Mouse (Mus musculus) heart, postnatal 0 days (tissue): Measurements from ENCODE around the gene Ldlrad3. TPM values are rescaled to one million over a fixed set of nuclear protein-coding genes. Genes with fewer than 3 reads are reported as not detected.

Experiments
- ATAC-seq: fragments of 200-750 bp; cut with Nextera tagmentation; 2 replicates; pipeline ENCODE4 v1.8.0; 2017; ENCODE audit warnings: low read depth, moderate number of reproducible peaks, moderate library complexity; ENCODE audit not compliant: insufficient read depth
- DNase-seq: peaks from one replicate; pipeline ENCODE4 v3.0.0-alpha.2; 2016; ENCODE audit warnings: low spot score
- H3K27ac ChIP-seq: fragments of 300-500 bp; sonication (generic); 2 replicates; pipeline ENCODE4 v1.5.1; 2014; ENCODE audit warnings: low read depth, mild to moderate bottlenecking
- H3K27me3 ChIP-seq: fragments of 300-500 bp; sonication (generic); 2 replicates; pipeline ENCODE4 v1.6.1; 2014; ENCODE audit warnings: low read length, mixed read lengths; ENCODE audit not compliant: control insufficient read depth, insufficient read depth
- H3K36me3 ChIP-seq: fragments of 300-500 bp; sonication (generic); replicated peaks from 2 replicates; pipeline ENCODE4 v1.6.1; 2014; ENCODE audit warnings: low read length, mixed read lengths; ENCODE audit not compliant: control insufficient read depth, insufficient read depth
- H3K4me1 ChIP-seq: fragments of 300-500 bp; sonication (generic); 2 replicates; pipeline ENCODE4 v1.6.1; 2014; ENCODE audit warnings: antibody characterized with exemption; ENCODE audit not compliant: control insufficient read depth, insufficient read depth
- H3K4me2 ChIP-seq: fragments of 300-500 bp; sonication (generic); 2 replicates; pipeline ENCODE4 v1.6.1; 2014; ENCODE audit warnings: low read depth, mild to moderate bottlenecking, low read length, moderate library complexity
- H3K4me3 ChIP-seq: fragments of 300-500 bp; sonication (generic); 2 replicates; pipeline ENCODE4 v1.5.1; 2014; ENCODE audit warnings: low read depth, low read length
- H3K9ac ChIP-seq: fragments of 300-500 bp; sonication (generic); replicated peaks from 2 replicates; pipeline ENCODE4 v1.6.1; 2014; ENCODE audit warnings: low read depth, low read length, mixed read lengths
- H3K9me3 ChIP-seq: fragments of 300-500 bp; sonication (generic); replicated peaks from 2 replicates; pipeline ENCODE4 v1.6.1; 2016; ENCODE audit warnings: low read length; ENCODE audit not compliant: control insufficient read depth
- CTCF ChIP-seq: IDR thresholded peaks from 2 replicates; pipeline ENCODE4 v1.5.1; 2016; ENCODE audit warnings: antibody characterized with exemption, control low read depth, low read depth
- EP300 ChIP-seq: IDR thresholded peaks from 2 replicates; pipeline ENCODE4 v1.6.1; 2016; ENCODE audit warnings: antibody characterized with exemption, low read depth
- WGBS: fragments of 180-500 bp; shearing (Covaris S2); extraction: QIAGEN DNeasy Blood & Tissue Kit; methylation state at CpG from one replicate; pipeline ENCODE4 v1.1.7; 2014; 5-methylcytosine and 5-hydroxymethylcytosine counted together
- polyA plus RNA-seq: library from polyadenylated mRNA; unstranded; fragments of >200 nt; fragmentation: Nextera tagmentation; extraction: Ambion mirVana; gene quantifications from 2 replicates; pipeline ENCODE4 v1.2.1, GENCODE M21; 2015
- total RNA-seq: library from RNA; depleted of rRNA; stranded (reverse); fragments of >200 nt; gene quantifications from 2 replicates; pipeline ENCODE4 v1.2.3, GENCODE M21; 2014; ENCODE audit warnings: low replicate concordance

Ldlrad3 gene
- total and polyA plus RNA-seq, 2 experiments from 2014 or later = 3.5 to 5.4 TPM

DNA sequence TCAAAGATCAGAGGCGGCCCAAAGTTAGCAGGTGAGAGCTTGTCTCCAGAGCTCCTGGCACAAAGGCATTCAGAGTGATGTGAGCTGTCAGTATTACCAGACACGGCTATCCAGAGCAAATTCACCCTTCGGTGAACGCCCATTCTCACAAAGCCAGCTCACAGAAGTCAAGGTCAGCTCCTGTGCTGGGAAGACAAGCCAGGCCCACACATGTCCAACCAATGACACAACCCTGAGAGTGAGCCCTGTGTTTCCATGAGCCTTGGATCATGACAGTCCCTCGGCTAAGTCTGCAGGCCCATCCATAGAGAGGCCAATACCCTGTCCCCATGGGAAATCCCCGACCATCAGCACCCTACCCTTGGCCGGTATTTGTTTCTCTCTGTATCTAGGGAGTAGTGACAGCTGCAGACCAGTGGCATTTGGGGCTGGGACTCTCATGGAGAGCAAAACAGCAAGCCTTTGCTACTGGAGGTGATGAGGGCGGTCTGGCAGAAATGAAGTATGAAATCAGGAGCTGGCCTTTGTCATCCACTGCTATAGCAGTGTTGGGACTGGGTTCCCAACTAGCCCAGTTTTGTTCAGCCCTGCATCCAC is 58.3 kb downstream of the Ldlrad3 start:
- Histone ChIP-seq H3K9ac (no peak overlapping the region), H3K27me3 (no peaks in the 10 kb centered on the region), H3K36me3 (no peaks in the 10 kb centered on the region), H3K27ac (no peak overlapping the region), H3K9me3 (no peaks in the 10 kb centered on the region), H3K4me2 (no peak overlapping the region), H3K4me1 (no peaks in the 10 kb centered on the region), H3K4me3 (no peak overlapping the region)
- DNase-seq = peak; percentile 8
- WGBS = 50% methylated on average over 8 of the region's 8 CpGs
- TF ChIP-seq CTCF (no peak), EP300 (no peak)
- peak; percentile 42; the same call in 1 of the 2 replicates for ATAC-seq

- WGBS = 81% methylated on average over 9 of the region's 9 CpGs
- Histone ChIP-seq H3K9me3 (no peaks in the 10 kb centered on the region), H3K27me3 (no peaks in the 10 kb centered on the region), H3K4me1 (no peaks in the 10 kb centered on the region), H3K36me3 (no peaks in the 10 kb centered on the region), H3K9ac (no peak overlapping the region), H3K4me2 (no peak overlapping the region), H3K4me3 (no peak overlapping the region), H3K27ac (no peak overlapping the region)
- no peak for ATAC-seq
- TF ChIP-seq EP300 (no peak), CTCF (no peak)
- DNase-seq = no peak
Observed at GRCm38 (mm10) chr2:102127221-102127620, 59.0 kb downstream of the Ldlrad3 start.

- no peak overlapping the region for H3K4me3 ChIP-seq
Observed at GRCm38 (mm10) chr2:102126076-102126475, 60.1 kb downstream of the Ldlrad3 start.

GRCm38 (mm10) chr2:102125042-102125441 is 61.1 kb downstream of the Ldlrad3 start:
- Histone ChIP-seq H3K9me3 (no peaks in the 10 kb centered on the region), H3K4me3 (no peak overlapping the region), H3K9ac (no peak overlapping the region), H3K27me3 (no peaks in the 10 kb centered on the region), H3K27ac (no peak overlapping the region), H3K4me2 (no peak overlapping the region), H3K4me1 (peaks cover 7% of the 10 kb centered on the region), H3K36me3 (no peaks in the 10 kb centered on the region)
- TF ChIP-seq CTCF (no peak), EP300 (no peak)
- no peak for DNase-seq
- 74% methylated on average over 4 of the region's 4 CpGs for WGBS
- no peak for ATAC-seq

More at GRCm38 (mm10) chr2:102126076-102126475, 60.1 kb downstream of the Ldlrad3 start:
- no peak for DNase-seq
- Histone ChIP-seq H3K4me1 (peaks cover 7% of the 10 kb centered on the region), H3K27me3 (no peaks in the 10 kb centered on the region), H3K36me3 (no peaks in the 10 kb centered on the region), H3K4me2 (no peak overlapping the region), H3K27ac (no peak overlapping the region), H3K9ac (no peak overlapping the region), H3K9me3 (no peaks in the 10 kb centered on the region)
- no peak for TF ChIP-seq EP300
- no peak for TF ChIP-seq CTCF
- 89% methylated on average over 7 of the region's 7 CpGs for WGBS
- no peak for ATAC-seq

DNA sequence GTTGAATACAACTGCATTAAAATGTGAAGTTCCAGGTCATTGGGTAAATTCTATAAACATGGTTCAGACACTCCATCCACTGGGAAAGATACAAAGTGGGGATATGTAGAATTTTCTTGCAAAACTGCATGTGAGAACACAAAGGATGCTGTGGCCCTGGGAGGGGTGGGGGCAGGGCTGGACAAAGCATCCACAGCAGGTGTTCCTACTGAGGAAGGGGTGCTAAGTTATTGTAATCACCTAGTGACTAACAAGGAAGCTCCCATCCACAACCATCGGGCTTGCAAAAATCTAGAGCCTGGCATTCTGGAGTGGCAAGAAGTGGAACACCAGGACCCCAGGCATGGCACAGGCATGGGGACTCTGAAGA is 64.1 kb downstream of the Ldlrad3 start:
- Histone ChIP-seq H3K27ac (no peak overlapping the region), H3K9ac (no peak overlapping the region), H3K4me2 (no peak overlapping the region), H3K4me1 (peaks cover 18% of the 10 kb centered on the region), H3K9me3 (no peaks in the 10 kb centered on the region), H3K27me3 (no peaks in the 10 kb centered on the region), H3K36me3 (no peaks in the 10 kb centered on the region), H3K4me3 (no peak overlapping the region)
- TF ChIP-seq CTCF = no peak
- no peak for TF ChIP-seq EP300
- DNase-seq (no peak), ATAC-seq (no peak)
- 70% methylated on average over 1 of the region's 1 CpGs for WGBS

DNA sequence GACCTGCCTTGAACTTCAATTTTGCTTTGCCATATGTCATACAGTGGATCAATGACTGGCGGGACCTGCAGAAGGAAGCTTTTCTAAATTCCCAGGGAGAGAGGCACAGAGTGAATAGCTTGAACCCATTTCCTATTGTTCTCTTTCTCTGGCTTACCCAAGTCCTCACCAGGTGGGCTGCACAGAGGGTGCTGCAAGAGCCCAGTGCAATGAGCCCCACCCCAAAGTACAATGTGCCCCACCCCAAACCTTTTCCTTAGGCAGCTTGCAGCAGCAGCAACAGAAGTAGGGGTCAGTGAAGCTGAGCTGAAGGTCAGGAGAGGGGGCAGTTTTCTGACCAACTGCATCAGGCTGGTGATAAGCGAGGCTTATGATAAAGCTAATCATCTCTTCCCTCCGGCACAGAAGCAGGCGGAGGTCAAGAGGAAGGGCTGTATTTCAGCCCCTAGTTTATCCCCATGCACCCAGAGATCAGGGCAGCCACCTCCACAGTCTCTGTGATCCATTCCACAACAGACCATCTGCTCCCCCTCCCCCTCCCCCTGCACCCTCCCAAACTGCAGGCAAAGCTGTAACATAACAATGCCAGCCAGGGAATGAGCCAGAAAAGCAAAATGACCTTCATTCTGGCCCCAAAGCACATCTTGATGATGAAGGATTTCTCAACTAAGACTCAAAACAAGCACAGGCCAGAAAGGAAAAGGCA is 64.6 kb downstream of the Ldlrad3 start:
- Histone ChIP-seq H3K27me3 (no peaks in the 10 kb centered on the region), H3K9ac (0 out of 2 replicates have a peak overlapping the region, but pooled peaks have one; percentile 15), H3K27ac (no peak overlapping the region), H3K36me3 (no peaks in the 10 kb centered on the region), H3K4me1 (peaks cover 23% of the 10 kb centered on the region), H3K4me2 (no peak overlapping the region), H3K4me3 (no peak overlapping the region), H3K9me3 (no peaks in the 10 kb centered on the region)
- no peak for ATAC-seq
- TF ChIP-seq CTCF (no peak), EP300 (no peak)
- no peak for DNase-seq
- 50% methylated on average over 4 of the region's 4 CpGs for WGBS
